Mouse (Mus musculus) right cerebral cortex, postnatal 14 days (tissue): Measurements from ENCODE around the gene Tnfrsf25.

Experiments used
- DNase-seq: peaks from one replicate; pipeline ENCODE4 v3.0.0; 2022

Tnfrsf25 gene

GRCm38 (mm10) chr4:152115921-152116612, at the start of gene Tnfrsf25:
Gene Tnfrsf25 (plus strand): TSS chr4:152115934.
- DNase-seq: no peak

DNA sequence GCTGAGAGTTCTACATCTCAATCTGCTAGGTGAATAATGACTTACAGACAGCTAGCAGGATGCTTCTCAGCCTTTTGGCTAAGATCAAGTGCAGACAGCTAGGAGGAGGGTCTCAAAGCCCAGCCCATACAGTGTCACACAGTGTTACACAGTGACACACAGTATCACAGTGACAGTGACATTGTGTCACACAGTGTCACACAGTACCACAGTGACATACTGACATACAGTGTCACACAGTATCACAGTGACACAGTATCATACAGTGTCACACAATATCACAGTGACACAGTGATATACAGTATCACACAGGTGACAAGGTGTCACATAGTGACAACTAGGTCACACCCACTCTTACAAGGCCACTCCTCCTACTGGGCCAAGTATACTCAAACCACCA, 48.5 kb upstream of the Tnfrsf25 start:
- DNase-seq: no peak

DNA sequence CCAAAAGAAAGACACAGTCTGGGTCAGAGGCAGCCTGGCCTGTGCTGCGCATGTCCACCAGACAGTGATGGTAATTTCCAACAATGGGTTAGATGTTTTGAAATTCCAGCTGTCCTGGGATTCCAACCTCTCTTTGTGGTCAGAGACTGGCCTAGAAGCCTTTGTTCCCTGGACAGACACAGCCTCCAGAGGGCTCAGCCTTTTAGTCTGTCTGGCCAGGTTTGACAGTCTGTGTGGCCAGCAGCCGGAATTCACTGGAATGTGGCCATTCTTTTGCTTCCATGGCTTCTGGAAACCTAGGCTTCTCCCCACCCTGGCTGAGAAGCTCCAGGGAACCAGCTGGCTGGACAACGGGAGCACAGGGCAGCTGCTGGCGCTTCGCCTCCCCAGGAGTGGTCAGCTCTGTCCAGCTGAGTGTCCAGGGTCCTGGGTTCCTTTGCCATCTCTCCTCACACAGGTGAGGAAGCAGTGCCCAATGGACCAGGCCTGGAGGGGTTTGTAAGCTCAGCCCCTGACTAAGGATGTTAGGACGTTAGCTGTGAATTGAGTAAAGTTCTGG, 47.5 kb upstream of the Tnfrsf25 start:
- no peak for DNase-seq

DNA sequence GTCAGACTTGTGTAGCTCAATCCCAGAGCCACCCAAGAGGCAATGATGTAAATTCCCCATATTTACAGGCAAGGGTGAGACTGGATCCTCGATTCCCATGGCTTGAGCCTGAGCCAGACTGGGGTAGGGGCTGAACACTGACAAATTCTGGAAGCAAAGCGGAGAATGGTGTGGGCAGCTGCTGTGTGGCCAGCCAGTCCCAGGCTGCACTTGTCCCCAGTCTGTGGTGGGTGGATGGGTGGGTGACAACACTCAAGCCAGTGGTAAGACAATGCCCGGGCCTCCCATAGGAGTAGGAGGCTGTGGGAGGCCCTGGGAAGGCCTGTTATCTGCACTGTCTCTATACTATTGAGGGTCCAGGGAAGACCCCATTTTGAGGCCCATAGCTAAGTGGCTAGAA, 46.5 kb upstream of the Tnfrsf25 start:
- no peak for DNase-seq

- no peak for DNase-seq
Measured at GRCm38 (mm10) chr4:152070494-152071396, 45.0 kb upstream of the Tnfrsf25 start.

- DNase-seq: no peak
Measured at GRCm38 (mm10) chr4:152072121-152072601, 43.6 kb upstream of the Tnfrsf25 start, which contains the start of gene Plekhg5. Gene Plekhg5 (plus strand): TSS chr4:152072498.

GRCm38 (mm10) chr4:152072655-152073054, 43.1 kb upstream of the Tnfrsf25 start:
- no peak for DNase-seq

GRCm38 (mm10) chr4:152073715-152074114, 42.0 kb upstream of the Tnfrsf25 start:
- no peak for DNase-seq

DNA sequence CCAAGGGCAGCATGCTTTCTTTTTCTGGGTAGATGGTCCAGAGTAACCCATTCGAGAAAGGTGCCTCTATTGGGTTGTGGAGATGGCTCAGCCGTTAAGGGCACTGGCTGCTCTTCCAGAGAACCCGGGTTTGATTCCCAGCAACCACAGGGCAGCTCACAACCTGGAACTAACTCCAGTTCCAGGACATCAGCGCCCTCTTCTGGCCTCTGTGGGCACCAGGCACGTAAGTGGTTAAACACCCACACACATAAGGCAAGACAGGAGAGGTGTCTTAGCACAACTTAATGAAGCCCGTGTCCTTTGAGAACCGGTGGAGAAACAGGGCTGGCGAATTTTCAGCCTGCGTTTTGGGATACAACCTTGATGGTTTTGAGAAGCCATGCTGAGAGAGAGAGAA, 41.2 kb upstream of the Tnfrsf25 start:
- no peak for DNase-seq

DNA sequence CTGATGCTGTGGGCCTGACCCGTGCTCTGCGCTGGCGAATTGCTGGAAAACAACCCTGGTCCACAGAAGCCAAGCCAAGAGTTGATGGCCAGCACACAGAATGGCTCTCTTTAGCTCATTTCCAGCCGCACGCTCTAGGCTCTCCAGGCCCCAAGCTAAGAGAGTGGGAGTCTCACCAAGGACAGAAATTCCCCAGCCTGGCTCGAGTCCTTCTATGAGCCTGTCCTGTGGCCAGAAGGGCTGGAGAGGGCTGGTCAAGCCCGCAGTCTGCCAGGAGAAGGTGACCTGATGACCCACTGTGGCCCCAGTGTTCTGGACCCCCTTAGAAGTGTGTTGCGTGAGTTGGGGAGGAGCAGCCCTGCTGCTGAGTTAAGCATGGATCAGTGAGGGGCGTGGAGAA, 38.5 kb upstream of the Tnfrsf25 start:
- DNase-seq: no peak

DNA sequence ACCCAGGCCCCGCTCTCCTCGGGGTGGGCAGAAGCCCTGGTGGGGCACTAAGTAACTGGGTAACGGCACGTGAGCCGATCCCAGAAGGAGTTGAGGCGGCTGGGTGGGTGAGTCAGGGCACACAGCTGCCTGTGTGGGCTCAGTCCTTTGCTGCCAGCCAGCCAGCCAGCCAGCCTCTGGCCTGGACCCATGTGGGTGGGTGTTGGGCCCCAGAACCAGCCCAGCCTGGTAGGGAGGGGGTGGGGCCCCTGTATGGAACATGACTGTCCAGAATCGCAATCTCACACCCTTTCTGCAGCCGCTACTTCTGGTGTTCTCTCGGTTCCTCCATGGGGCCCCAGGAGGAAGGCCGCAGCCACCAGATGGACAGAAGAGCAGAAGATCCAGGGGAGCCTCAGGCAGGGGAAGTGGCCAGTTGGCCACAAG, 37.6 kb upstream of the Tnfrsf25 start:
- DNase-seq: peak; percentile 44

GRCm38 (mm10) chr4:152079261-152079660, 36.5 kb upstream of the Tnfrsf25 start:
- no peak for DNase-seq

- DNase-seq: no peak
Measured at GRCm38 (mm10) chr4:152079931-152080330, 35.8 kb upstream of the Tnfrsf25 start.

DNA sequence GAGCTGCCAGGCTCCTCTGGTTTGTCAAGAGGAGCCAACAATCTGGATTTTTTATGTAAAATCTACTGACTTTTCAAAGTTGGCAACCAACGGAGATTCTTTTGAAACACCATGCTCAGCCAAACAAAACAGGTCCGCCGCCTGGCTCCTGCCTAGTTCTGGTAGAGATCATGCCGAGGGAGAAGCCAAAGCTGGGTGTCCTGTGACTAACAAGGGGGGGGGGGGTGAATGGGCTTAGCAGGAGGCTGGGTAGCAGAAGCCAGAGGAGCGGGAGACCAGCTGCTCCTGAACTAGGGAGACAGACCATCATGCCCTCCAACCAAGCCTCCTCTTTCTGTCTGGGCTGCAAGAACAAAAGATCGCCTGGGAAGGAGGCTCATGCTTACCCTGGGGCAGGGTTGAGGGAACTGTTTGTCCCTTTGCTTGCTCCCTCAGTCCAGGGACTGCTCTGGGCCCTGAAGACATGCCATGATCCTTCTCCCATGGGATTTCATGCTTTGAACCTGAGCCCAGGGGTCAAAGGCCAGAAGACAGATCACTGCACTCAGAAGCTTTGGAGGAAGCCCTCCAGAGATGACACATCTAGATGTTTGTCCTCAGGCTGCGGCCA, 32.0 kb upstream of the Tnfrsf25 start:
- no peak for DNase-seq

- DNase-seq: no peak
Measured at GRCm38 (mm10) chr4:152084616-152085015, 31.1 kb upstream of the Tnfrsf25 start.

- peak; percentile 61 for DNase-seq
Measured at GRCm38 (mm10) chr4:152086505-152087210, 29.1 kb upstream of the Tnfrsf25 start.

- DNase-seq: no peak
Measured at GRCm38 (mm10) chr4:152087211-152088081, 28.3 kb upstream of the Tnfrsf25 start.

- peak; percentile 70 for DNase-seq
Measured at GRCm38 (mm10) chr4:152088133-152088532, 27.6 kb upstream of the Tnfrsf25 start.

GRCm38 (mm10) chr4:152088556-152089120, 27.1 kb upstream of the Tnfrsf25 start:
- DNase-seq: peak; percentile 86

DNA sequence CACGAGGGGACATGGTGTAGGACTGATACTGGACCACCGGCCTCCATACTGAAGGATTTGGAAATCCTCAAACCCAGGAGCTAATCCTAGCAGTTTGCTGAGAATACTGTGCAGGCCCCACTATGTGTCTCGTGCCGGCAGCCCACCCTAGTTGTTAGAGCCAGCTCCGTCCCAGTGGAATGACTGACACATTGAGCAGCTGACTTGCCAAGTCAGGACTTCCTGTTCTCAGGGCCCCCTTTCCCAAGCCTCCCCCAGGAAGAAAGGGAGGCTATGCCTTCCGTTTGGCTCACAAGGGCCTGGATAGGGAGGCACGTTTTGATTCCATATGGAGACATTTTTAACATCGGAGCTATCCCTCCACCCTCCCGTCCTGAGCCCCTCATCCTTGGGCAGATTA, 25.5 kb upstream of the Tnfrsf25 start:
- DNase-seq: no peak

GRCm38 (mm10) chr4:152092751-152093293, 22.9 kb upstream of the Tnfrsf25 start:
- no peak for DNase-seq
